Mouse (Mus musculus) layer of hippocampus, postnatal 36 days (tissue): ENCODE measurements around the gene Auts2. TPM values are rescaled to one million over a fixed set of nuclear protein-coding genes. Genes with fewer than 3 reads are reported as not detected.

Source experiments
- DNase-seq, 2 experiments: peaks; one replicate each; pipeline ENCODE4 v3.0.0; 2022
- total RNA-seq, 2 experiments: library from RNA; stranded (reverse); gene quantifications; 2 replicates each; pipeline ENCODE4 v1.2.3; 2021

Auts2 gene
- total RNA-seq, 2 experiments from 2014 or later = 140 to 181 TPM

GRCm38 (mm10) chr5:131875976-131876375, 667.2 kb downstream of the Auts2 start:
- no peak for DNase-seq

- DNase-seq = peak; percentile 29 to 47
These were observed 670.0 kb downstream of the Auts2 start for GRCm38 (mm10) chr5:131873116-131873515.

- no peak for DNase-seq
These were observed 673.2 kb downstream of the Auts2 start for GRCm38 (mm10) chr5:131869711-131870499.

GRCm38 (mm10) chr5:131865200-131865599, 677.9 kb downstream of the Auts2 start:
- DNase-seq = no peak

- DNase-seq = no peak
These were observed 685.2 kb downstream of the Auts2 start for GRCm38 (mm10) chr5:131857976-131858375.

- DNase-seq = no peak
These were observed 687.8 kb downstream of the Auts2 start for GRCm38 (mm10) chr5:131855358-131855757.

GRCm38 (mm10) chr5:131851597-131852453, 691.3 kb downstream of the Auts2 start:
- DNase-seq = no peak

GRCm38 (mm10) chr5:131850632-131851335, 692.4 kb downstream of the Auts2 start:
- DNase-seq = no peak

- no peak for DNase-seq
These were observed 693.5 kb downstream of the Auts2 start for GRCm38 (mm10) chr5:131849644-131850043.

GRCm38 (mm10) chr5:131844519-131844800, 698.7 kb downstream of the Auts2 start:
- no peak for DNase-seq

GRCm38 (mm10) chr5:131843766-131844518, 699.2 kb downstream of the Auts2 start:
- peak in 1 of 2 experiments; percentile 20 for DNase-seq

- no peak for DNase-seq
These were observed 703.4 kb downstream of the Auts2 start for GRCm38 (mm10) chr5:131839657-131840315.

- DNase-seq = no peak
These were observed 704.1 kb downstream of the Auts2 start for GRCm38 (mm10) chr5:131839023-131839422.

- no peak for DNase-seq
These were observed 705.1 kb downstream of the Auts2 start for GRCm38 (mm10) chr5:131838064-131838463.

GRCm38 (mm10) chr5:131836014-131836735, 707.0 kb downstream of the Auts2 start:
- no peak for DNase-seq

GRCm38 (mm10) chr5:131832891-131833876, 710.0 kb downstream of the Auts2 start:
- DNase-seq = no peak

- no peak for DNase-seq
These were observed 713.0 kb downstream of the Auts2 start for GRCm38 (mm10) chr5:131830111-131830510.

- no peak for DNase-seq
These were observed 713.9 kb downstream of the Auts2 start for GRCm38 (mm10) chr5:131829248-131829647.

- no peak for DNase-seq
These were observed 714.5 kb downstream of the Auts2 start for GRCm38 (mm10) chr5:131828607-131829006.
